Mouse (Mus musculus) spleen, postnatal 4 days (tissue): Measurements from ENCODE around the gene Krtap5-1.
"Not testable (repeated sequence)": the region's sequence is repeated elsewhere in the genome, so short reads cannot be mapped to it uniquely, and the experiment has no call there.

ENCODE experiments used
- DNase-seq, 2 experiments: peaks; one replicate each; pipeline ENCODE4 v3.0.0; 2022; ENCODE audit warnings: low spot score in 2 of 2

Gene Krtap5-1

GRCm38 (mm10) chr7:142297018-142297417, at the start of gene Krtap5-1:
Gene Krtap5-1 (minus strand): TSS chr7:142297118.
- not testable (repeated sequence) for DNase-seq

DNA sequence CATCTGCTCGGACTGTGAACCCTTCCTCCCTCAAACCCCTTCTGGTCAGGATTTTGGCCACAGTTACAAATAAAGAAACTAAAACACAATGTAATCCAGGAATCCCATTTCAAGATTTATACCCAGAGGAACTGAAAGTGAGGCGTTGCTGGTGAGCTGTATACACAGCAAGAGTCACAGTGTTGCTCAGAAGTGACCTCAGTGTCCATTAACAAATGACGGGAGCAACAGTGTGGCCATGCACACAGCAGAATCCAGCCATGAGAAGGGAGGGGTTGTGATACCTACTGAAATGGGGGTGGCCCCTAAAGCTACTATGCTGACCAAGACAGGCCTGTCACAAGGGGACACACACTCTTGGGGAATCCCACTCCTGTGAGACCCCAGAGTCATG, 45.3 kb upstream of the Krtap5-1 start:
- DNase-seq, result no peak

GRCm38 (mm10) chr7:142341564-142342246, 44.8 kb upstream of the Krtap5-1 start:
- DNase-seq, result no peak

- peak; percentile 63 to 76 for DNase-seq
Observed at GRCm38 (mm10) chr7:142340269-142340970, 43.5 kb upstream of the Krtap5-1 start.

DNA sequence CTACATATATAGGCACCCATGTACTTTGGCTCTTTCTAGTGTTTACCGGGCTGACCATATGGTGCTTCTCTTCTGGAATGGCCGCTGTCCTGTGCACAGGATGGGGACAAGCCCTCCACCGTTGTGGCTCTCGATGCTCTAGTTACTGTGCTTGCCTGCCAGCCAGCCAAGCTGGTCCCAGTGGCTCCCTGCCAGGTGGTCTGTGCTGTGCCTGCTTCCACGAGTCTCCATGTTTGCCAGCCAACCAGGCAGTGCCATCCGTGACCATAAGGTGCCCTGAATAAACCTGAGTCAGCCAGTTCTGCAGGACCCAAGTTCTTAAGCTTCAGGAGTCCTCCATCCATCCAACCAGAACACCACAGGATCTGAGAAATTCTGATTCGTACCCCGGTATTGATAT, 38.2 kb upstream of the Krtap5-1 start:
- no peak for DNase-seq

- peak; percentile 83 to 96 for DNase-seq
Observed at GRCm38 (mm10) chr7:142334246-142334645, 37.3 kb upstream of the Krtap5-1 start.

DNA sequence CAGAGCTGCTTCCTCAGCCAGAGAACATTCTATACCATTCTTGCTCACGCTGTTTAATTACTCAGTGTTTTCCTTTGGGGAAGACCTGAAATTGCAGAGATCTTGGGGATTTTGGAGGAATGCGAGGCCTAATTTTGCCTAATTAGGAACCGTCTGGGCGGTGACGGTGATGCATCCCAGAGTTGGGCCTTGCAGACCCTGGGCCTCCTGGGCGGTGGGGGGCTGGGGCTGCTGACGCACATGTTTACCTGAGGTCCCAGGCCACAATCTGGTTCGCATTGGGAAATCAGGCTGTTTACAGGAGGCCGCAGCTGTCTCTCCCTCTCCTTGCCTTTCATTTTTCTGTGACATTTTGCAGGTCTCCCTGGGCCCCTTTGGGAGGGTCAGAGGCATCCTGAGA, 35.8 kb upstream of the Krtap5-1 start:
- not testable (repeated sequence) for DNase-seq

DNA sequence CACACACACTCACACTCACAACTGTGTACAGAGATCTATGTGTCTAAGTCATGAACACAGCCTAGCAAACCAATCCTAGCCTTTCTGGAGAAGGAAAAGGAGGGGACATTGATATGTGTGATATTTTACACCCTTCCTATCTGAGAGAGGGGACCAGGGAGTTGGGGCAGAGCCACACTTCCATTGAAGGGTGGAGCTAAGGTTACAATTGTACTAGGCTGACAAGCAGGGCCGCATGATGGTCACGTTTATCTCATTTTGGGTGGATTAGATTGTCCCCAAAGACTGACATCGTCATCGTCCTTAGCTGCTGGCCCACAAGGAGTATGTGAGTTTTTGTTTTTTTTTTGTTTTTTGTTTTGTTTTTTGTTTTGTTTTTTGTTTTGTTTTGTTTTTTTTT, 34.4 kb upstream of the Krtap5-1 start:
- no peak for DNase-seq

- DNase-seq, result no peak
Observed at GRCm38 (mm10) chr7:142330271-142330724, 33.4 kb upstream of the Krtap5-1 start.

- DNase-seq, result no peak
Observed at GRCm38 (mm10) chr7:142328507-142328906, 31.6 kb upstream of the Krtap5-1 start.

GRCm38 (mm10) chr7:142326714-142327445, 30.0 kb upstream of the Krtap5-1 start:
- no peak for DNase-seq

DNA sequence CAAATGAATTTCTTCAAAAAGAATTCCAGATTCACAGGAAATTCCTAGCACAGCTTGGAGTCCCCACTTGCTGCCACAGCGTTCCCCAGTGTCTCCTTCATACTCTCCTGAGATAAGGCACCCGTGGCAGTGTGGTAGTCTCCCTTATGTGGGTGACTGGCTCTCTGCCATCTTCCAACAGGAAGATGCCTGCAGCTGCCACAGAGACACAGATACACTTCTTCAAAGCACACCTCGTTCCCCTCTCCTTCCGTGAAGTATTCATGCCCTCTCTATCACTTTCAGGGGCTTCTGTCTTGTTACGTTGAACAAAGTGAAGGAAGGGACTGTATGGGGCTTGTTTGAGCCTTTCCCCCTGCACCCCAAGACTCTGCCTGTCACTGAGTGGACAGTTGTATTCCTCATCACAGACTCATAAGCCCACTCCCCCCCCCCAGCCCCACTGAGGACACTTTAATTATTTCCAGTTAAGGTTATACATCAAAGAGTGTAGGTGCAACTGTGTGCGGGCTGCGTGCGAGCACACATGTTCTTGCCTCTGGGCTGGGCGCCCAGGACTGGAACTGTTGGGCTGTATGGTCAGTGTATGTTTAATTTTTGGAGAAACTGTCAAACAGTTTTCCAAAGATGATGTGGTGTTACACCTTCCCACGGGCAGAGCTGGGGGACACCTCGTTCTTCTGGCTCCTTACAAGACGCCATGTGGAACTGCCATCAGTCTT, 26.6 kb upstream of the Krtap5-1 start:
- no peak for DNase-seq

DNA sequence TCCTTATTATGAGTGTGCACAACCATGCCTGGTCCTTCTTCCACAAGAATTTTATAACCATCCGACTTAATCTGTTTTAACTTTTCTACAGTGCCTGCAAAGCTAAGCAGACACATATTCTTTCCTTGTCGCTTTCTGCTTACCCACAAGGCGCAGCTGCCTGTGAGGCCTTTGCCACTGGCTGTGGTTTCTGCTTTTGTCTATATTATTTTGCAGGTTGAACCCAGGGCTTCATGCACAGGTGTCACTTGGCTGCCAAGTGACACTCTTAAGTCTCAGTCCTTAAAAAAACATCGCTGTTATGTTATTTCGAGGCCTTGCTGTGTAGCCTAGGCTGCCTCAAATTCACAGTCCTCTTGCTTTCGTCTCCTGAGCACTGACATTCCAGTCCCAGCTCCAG, 25.7 kb upstream of the Krtap5-1 start:
- DNase-seq, result no peak

- not testable (repeated sequence) for DNase-seq
Observed at GRCm38 (mm10) chr7:142321637-142322306, 24.9 kb upstream of the Krtap5-1 start.

GRCm38 (mm10) chr7:142320906-142321305, 24.0 kb upstream of the Krtap5-1 start:
- DNase-seq, result no peak

- no peak for DNase-seq
Observed at GRCm38 (mm10) chr7:142319124-142319523, 22.2 kb upstream of the Krtap5-1 start.

GRCm38 (mm10) chr7:142317216-142317615, 20.3 kb upstream of the Krtap5-1 start:
- no peak for DNase-seq

DNA sequence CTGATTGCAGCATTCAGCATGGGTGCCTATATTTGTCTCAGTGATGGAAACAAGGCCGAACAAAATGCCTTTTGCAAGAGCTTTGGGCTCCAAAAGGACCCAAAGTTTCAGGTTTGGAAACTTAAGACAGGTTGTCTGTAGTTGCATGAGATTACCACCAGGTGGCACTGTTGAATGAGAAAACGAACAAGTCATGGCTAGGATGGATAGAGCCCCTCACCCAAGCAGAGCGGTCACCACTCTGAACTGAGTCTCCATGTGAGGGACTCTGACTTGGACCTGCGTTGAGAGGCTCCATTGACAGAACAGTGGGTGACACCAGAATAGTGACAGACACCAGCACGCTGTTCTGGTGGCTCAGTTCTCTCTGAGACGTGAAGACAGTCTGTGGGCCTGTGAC, 19.6 kb upstream of the Krtap5-1 start:
- DNase-seq, result peak in 1 of 2 experiments; percentile 66

GRCm38 (mm10) chr7:142314600-142315285, 17.8 kb upstream of the Krtap5-1 start:
- DNase-seq, result no peak

- DNase-seq, result not testable (repeated sequence)
Observed at GRCm38 (mm10) chr7:142303929-142304328, 7.0 kb upstream of the Krtap5-1 start.

- no peak for DNase-seq
Observed at GRCm38 (mm10) chr7:142303249-142303648, 6.3 kb upstream of the Krtap5-1 start, which contains the start of gene Krtap5-4. Gene Krtap5-4 (plus strand): TSS chr7:142303549.
